Mouse (Mus musculus): Measurements from ENCODE around the gene E330009J07Rik.

The E330009J07Rik gene

DNA sequence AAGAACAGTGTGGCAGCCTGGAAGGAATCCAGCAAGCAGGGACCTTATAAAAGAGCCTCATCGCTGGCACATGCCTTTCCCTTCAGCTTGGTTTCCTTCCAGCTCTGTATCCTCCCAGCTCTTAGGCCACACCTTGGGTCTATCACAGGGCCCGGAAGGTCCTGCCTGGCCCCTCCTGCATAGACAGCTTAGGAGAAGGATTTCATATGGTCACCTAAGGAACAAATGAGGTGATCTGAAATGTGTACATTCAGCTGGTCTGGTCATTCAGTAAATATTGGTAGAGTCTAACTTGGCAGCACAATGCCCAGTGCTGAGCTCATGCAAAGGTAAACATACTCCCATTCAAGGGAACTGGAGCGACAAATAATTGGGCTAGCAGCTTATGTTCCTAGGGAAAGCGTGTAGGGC, 6.4 kb downstream of the E330009J07Rik start:
- DNase-seq (ENCODE audit: low spot score in 2 of 2): no peak

DNA sequence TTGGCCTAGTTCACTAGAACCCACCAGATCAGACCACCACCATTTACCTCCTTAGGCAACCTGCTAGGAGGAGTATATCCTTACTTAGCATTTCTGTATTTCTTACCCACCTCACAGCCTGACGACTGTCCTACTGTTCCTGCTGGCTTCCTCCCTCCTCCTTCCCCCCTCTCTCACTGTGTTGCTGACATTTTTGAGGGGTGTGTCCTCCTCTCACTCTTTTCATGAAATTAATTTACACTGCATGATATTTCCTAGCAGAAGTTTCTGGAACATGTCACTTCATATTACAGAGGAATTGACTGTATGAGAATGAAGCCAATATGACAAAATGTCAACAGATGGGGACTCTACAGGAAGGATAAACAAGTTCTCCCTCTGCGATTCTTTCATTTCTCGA, 7.2 kb downstream of the E330009J07Rik start:
- no peak for DNase-seq (ENCODE audit: low spot score in 2 of 2)

DNA sequence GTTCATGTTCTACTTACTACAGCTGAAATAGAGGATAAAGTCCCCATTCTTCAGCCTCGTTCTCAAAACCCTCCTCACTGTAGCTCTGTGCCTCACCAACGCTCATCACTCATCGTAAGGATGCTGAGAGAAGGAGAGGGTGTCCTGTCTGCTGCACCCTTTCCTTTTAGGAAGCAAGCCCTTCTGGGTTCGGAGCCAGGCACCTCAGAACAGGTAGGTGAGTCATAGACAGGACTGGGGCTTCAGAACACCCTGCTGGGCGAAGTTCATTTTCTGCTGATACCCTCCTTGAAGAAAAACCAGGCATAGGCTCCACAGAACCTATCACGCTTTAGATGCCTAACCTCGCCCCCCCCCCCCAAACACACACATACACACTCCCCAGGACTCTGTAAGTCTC, 8.5 kb downstream of the E330009J07Rik start:
- DNase-seq (ENCODE audit: low spot score in 2 of 2): no peak

DNA sequence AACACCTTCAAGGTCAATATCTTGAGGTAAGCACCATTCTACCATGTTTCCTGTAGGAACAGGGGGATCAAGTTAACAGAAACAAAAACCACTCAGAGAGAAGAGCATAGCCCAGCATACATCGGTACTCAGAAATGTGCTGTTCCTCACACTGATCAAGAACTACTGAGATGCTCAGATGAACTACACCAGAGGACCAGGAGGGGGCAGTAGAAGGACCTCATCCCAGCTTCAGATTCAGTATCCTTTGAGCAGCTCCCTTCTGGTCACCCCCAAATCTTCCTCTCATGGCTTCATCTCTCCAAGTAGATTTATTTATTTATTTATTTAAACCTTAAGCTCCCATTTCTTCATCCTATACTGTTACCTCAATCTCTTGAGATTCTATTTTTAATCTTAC, 12.2 kb downstream of the E330009J07Rik start:
- DNase-seq (ENCODE audit: low spot score in 2 of 2): peak in 1 of 2 experiments; percentile 30

DNA sequence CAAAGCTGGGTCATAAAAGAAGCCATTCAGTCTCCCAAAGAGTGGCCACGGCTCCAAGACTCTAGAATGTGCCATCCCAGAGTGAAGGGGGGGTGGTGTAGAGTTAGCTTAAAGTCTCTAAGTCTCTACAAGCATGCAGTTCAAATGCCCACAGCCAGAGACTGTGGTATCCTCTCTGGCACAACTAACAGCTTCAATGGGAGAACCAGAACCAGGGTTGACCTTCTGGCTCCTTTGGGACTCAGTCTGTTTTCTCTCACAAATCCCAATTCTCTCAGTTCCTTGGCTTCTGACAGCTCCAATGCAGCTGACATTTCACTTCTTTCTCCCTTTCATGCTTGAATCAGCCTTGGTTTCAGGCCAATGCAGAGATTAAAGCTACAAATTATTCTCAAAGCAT, 12.9 kb downstream of the E330009J07Rik start:
- DNase-seq (ENCODE audit: low spot score in 2 of 2): no peak

DNA sequence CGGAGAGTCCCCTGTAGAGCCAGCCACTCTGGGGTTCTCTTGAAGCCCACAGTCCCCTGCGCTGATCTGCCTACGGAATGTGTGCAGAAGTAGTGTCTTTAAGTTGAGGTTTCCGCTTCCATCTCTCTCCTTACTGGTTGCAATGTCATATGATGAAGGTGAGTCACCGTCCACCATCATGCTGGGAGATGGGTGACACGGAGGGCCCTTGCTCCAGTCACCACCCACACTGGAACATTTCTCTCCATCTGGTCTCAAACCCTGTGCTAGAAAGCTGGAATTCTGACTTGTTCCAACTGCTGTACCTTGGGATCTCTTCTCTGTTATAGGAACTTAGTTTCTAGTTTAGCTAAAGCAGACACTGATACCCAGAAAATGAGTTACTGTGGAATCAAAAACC, 14.8 kb downstream of the E330009J07Rik start:
- no peak for DNase-seq (ENCODE audit: low spot score in 2 of 2)

DNA sequence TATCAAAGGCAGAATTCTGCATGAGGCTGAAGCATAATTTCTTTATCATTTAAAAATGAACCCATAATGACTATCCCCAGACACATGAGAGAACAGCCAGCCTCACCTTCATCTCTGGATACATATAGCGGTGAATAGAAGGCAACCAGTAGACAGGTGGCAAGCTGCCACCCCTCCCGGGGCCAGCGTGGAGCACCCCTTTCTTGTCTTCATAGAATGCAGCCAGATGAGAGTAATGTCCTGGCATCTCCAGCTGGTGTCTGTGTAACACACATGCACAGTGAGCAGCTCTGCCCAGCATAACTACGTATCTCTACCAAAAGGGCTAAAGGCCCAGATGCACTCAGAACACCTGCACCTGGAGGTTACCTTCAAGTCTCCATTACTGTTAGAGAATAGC, 17.5 kb downstream of the E330009J07Rik start:
- DNase-seq (ENCODE audit: low spot score in 2 of 2): no peak

DNA sequence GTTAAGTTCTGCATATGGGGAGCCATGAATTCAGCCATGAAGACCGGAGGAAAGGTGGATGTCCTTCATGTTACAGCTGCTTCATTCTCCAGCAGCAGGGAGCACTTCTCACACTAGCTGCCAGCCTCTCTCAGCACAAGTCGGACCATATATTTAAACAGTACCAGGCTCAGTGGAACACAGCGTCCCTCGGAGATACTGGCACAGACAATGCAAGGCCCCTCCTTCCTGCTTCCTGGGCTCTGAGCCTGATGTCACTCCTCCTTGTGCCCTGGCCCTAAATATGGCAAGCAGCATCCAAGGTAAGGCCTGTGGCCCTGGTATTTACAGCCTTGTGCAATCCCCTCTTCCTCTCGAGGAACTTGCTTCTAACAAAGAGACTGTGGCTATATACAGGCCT, 20.1 kb downstream of the E330009J07Rik start:
- DNase-seq (ENCODE audit: low spot score in 2 of 2): no peak

DNA sequence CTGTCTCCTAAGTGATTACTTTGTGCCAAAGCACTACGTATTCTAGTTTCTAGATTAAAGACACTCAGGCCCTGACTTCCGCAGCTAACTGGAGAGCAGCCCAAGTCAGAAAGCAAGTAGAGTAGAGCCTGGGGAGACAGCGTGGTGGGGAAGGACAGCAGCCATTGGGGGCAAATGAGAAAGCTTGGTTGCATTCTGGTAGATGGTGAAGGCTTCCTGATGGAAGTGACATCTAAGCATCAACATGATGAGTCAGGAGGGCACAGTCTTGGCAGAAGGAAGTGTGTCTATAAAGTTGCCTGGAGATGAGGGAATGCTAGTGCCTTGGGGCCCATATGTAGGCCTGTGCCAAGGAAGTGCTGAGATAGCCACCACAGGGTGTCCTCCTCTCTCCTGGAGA, 22.4 kb downstream of the E330009J07Rik start:
- no peak for DNase-seq (ENCODE audit: low spot score in 2 of 2)

DNA sequence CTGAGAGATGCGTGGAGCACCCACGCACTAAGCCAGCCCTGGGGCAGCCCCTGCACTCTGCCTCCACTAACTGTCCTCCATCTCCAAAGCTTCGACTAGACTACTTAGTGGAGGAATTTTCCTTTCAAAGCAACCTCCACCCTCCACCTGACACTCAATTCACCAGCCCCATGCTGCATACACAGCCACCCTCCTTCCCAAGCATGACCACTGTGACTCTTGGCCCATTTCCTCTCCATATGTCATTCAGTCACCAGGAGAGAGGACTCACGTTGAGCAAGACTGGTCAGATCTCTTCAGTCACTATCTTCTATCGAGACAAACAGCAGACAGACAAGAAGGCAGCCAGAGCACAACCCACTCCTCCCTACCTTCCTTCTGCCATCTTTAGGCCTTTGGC, 22.9 kb downstream of the E330009J07Rik start:
- no peak for DNase-seq (ENCODE audit: low spot score in 2 of 2)

DNA sequence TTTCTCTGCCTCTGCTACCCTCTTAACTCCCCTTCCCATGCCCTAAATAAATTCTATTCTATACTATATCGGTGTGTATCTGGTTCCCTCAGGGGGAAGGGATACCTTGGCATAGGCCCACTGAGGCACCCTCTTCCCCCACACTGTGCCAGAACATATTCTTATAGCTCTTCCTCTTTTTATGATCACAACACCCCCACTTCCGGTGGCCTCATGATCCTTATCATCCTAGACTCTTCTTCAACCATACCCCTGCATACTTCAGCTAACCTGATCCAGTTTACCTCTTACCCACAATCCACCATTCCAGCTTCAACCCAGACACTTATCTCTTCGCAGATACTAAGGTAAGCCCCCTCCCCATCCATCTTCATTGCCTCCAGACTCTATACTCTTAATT, 24.9 kb downstream of the E330009J07Rik start:
- DNase-seq (ENCODE audit: low spot score in 2 of 2): no peak

DNA sequence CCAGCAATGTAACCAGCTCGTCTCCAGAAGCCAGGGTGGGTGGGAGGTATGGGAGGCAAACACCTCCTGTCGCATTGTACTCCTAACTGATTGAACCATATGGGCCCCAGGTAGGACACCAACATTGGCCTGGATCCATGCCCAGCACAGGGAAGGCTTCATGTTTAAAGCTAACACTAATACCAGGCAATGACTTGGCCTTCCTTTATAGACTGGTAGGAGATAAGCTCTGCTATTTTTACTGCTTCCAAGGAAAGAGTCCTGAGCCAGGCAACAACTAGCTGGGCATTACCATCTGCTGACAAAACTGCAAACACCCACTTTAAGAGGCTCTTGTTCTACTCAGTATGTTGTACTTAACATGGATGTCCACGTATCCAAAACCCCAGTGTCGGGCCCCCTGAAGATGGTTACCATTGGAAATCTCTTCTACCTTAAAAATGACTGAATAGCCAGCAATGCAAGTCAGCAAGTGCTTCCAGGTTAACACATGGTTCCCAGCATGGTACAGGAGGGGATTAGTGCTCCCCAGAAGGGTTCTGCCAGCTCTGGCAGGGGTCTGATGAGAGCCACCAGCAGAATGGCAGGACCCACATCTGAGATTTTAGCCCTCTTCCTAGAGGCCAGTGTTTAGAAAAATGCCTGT, 32.2 kb downstream of the E330009J07Rik start:
- no peak for DNase-seq (ENCODE audit: low spot score in 2 of 2)

DNA sequence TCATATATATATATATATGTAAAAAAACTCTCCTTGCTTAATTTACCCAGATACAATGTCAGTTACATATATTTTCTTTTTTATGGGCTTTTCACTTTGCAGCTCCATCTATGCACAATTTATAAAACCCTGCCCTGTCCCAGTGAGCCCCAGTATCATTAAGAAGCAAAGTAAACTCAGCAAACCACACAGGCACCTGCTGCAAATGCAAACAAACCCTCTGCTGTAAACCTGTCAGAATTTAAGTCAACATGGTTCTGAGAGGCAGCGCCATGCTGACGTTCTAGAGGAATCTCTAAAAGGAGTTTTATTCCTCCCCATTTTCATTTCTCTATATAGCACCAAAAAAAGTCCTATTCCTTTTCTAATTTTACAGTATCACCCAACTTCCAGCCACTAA, 33.9 kb downstream of the E330009J07Rik start:
- no peak for DNase-seq (ENCODE audit: low spot score in 2 of 2)

DNA sequence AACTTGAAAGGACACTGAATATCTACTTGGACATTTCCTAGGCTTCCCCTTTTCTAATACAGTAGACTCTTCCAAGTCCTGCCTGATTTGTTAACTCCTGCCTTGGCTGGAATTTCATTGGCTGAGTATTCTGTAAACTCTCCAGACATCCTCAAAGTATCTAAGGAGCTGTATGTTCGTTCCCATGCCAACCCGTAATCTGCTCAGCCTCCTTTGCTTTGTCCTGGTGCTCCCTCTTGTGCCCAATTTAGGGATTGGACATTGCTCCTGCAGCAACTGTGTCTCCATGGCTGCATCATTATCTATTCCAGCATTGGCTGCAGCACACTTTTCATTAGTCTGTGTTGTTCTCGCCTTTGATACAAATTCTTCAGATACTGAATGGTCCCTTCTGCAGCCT, 42.7 kb downstream of the E330009J07Rik start:
- no peak for DNase-seq (ENCODE audit: low spot score in 2 of 2)

DNA sequence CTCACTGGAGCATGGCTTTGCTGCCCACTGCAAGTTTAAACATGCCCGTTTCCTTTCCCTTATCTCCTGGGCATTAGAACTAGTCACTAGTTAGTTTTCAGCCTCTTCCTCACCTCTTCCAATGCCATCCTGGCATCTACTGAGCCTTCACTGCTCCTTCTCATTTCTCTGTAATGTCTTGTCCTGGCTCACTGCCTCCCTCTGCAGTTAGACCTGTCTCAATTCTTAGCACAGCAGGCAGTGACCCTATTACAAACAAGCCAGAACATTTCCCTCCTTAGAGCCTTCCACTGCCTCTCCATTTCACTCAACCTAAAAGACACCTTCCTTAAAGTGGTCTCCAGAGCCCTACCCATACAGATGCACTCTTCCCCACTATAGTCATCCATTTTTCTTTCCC, 45.0 kb downstream of the E330009J07Rik start:
- no peak for DNase-seq (ENCODE audit: low spot score in 2 of 2)

DNA sequence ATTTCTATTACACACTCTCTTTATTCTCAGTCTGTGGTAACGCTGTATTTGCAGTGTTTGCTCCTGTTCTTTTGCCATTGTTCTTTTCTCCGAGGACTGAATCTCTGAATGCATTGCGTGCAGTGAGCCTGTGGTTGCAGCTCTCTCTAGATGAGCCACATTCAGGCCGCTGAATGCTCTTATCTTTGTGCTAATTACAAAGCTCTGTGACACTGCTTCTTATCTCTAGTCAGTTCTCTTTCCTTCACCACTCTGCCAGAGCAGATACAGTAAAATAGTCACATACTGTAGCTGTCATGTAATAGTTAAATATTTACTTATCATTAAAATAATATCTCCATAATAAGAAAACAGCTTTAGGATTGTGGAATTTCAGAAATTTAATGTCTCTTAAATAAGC, 47.3 kb downstream of the E330009J07Rik start:
- DNase-seq (ENCODE audit: low spot score in 2 of 2): no peak

DNA sequence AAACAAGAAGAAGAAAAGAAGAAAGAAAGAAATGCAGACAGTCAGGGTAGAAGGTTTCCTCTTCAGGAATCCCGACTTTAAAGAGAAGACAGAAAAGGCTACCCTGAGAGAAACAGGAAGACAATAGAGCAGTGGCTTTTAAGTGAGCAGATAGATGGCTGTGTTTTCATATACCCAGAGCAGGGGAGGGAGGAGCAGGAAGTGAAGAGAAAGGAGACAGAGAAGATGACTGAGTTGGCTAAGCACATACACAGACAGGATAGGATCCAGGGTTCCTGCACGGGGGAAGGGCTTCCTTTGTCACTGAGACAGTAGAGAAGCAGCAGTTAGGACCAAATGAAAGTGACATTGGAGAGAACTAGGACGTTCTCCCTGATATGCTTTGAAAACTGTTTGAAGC, 50.3 kb downstream of the E330009J07Rik start:
- no peak for DNase-seq (ENCODE audit: low spot score in 2 of 2)

DNA sequence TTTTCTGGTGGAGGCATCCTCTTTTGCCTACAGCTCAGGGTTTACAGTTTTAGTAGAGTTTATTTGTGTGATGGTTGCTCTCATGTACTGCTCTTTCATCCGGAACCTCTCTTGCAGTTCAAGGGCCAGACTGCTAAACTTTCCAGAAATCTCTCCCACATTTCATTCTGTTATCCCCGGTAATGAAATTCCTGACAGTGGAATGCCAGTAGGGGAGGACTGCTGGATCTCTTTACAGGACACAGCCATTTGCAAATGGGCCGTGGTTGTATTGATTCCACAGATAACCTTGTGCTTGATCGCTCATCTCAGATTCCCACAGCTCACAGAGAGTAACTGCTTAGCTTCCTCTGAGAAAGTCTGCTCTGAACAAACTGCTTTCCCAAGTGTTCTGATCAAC, 54.0 kb downstream of the E330009J07Rik start:
- no peak for DNase-seq (ENCODE audit: low spot score in 2 of 2)

DNA sequence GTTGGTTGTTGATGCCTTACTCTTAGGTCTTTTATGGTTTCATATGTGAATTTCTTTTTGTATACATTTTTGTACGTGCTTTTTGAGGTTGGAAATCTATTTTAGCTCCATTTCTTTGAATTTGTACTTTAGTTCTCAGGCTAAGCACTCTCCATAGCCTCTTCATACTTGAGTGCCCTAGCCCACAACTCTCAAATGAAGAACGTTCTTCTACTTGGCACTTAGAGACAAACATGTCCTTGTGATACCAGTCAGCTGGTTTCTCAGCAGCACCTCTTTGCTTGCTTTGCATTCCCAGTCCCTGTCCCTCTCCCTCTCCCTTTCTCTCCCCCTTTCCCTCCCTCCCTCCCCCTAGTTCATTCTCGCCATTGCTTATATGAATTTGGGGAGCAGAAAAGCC, 55.8 kb downstream of the E330009J07Rik start:
- DNase-seq (ENCODE audit: low spot score in 2 of 2): no peak

DNA sequence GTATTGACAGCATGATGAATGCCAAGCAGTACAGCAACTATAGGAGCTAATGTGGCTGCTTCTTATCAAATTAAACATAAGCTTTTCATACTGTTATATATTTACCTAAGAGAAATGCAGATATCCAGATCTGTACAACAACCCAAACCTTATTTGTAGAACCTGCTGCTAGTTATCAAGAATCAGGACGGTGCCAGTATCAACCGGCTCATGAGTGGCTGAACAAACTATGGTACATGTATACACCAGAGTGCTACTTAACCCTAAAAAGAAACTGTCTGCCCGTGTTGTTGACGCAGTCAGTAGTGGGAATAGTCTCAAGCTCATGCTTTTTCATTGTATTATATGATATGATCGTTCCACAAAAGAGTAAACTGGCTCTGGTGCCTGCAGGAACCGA, 64.9 kb downstream of the E330009J07Rik start:
- DNase-seq (ENCODE audit: low spot score in 2 of 2): no peak

DNA sequence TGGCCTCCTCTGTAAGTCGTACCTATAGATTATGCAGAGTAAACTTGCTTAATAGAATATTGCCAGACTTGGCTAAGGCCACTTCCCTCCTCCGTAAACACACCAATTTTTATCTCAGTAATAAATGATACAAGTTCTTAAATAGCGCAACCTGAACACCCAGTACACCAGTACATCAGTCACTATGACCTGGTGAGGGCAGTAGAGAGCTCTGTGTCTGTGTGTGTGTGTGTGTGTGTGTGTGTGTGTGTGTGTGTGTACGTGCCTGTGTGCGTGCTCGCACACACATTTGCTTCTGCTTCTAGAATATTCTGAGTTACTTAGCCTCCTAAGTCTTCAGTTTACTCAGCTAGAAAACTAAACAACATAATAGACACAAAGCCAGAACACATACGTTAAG, 82.6 kb downstream of the E330009J07Rik start:
- DNase-seq (ENCODE audit: low spot score in 2 of 2): no peak

All from spleen, postnatal 14 days (tissue).